Mouse (Mus musculus) fibroblast of lung, adult 2 months (primary cell): ENCODE data around the gene Il21r.

Experiments
- DNase-seq: peaks from one replicate; pipeline ENCODE4 v3.0.0-alpha.2; 2011; ENCODE audit warnings: low read depth

Il21r gene

DNA sequence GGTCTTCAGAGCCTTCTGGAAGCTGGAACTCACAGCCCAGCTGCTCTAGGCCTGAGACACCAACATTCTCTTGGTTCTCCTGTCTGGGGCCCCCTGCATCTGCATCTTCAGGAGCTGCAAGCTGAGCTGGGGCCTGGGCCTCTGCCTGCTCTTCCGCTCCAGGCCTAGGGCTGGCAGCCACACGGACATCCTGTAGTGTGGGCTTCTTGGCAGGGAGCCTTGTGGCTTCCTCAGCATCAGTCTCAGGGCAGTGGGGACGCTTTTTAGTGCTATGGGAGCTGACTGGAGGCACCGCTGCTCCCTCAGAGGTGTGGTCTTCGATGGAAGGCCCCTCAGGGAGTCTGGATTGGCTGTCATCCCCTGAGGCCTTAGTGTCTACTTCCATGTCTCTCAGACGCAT, 40.7 kb downstream of the Il21r start:
- no peak for DNase-seq

- no peak for DNase-seq
Measured at GRCm38 (mm10) chr7:125645413-125645812, 42.2 kb downstream of the Il21r start.

GRCm38 (mm10) chr7:125649013-125649412, 45.8 kb downstream of the Il21r start:
- DNase-seq = no peak

- DNase-seq = no peak
Measured at GRCm38 (mm10) chr7:125657511-125657910, 54.3 kb downstream of the Il21r start.

DNA sequence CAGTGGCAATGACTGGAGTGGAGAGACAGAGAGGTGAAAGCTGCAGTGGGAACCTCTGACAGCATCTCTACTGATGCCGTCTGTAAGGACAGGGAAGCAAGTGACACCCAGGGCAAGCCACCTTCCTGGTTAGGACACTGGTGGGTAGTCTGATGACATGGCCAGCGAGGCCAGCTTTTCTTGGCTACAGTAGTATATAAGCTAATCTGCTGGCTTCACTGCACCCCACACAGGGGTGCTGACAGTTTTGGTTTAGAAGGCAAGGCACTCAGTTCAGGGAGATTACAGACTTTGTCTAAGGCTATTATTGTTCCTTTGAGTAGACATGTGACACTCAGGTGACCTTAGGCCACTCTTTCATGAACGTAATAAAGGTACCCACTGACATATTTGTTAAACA, 60.4 kb downstream of the Il21r start:
- no peak for DNase-seq

GRCm38 (mm10) chr7:125670865-125671264, 67.6 kb downstream of the Il21r start:
- no peak for DNase-seq

DNA sequence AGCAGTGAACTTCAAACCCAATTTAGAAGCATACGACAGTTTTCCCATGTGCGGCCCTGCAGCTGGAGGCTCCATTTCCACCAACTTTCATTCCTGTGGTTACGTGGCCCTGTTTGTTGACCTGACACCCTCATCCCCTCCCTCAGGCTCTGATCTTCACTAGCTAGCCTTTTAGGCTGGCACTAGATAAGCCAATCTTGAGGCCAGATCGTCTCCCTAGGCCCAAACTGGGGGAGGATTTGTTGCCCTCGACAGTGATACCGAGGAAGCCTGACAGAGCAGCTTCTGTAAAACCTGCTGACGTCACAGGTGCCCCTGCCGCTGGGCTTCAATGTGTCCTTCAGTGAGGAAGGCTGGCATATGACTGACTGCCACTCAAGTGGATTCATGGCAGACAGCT, 68.2 kb downstream of the Il21r start:
- no peak for DNase-seq

DNA sequence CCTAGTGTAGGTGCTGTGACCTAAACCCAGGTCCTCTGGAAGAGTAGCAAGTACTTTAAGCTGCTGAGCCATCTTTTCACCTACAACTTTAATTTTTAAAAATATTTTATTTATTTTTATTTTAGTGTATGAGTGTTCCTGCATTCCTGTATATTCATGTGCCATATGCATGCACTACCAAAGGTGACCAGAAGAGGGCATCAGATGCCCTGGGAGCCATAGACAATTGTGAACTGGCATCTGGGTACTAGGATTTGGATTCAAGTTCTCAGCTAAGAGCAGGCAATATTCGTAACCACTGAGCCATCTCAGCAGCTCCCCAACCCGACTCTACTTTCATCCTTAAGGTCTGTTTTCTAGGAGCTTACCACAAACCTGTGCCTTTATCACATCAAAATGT, 71.7 kb downstream of the Il21r start:
- peak; percentile 20 for DNase-seq

DNA sequence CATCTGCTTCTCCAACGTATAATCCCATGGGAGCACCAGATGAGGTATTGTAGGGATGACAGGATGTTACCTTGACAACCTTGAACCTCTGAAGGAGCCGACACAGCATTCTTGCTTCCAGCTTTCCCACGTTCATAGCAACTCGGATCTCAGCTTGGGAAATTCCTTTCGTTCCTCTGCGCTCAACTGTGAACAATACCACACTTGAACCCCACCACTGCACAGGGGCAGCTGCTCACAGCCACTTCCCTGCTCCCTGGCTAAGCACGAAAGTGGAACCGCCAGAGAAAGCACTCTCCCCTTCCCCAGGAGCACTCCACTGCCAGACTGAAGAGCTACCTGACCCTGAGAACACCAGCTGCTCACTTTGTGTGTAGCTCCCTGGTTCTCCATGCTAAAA, 75.5 kb downstream of the Il21r start:
- DNase-seq = no peak

- no peak for DNase-seq
Measured at GRCm38 (mm10) chr7:125679936-125680335, 76.7 kb downstream of the Il21r start.
